Mouse (Mus musculus): ENCODE results near the gene Rab40b. TPM values are rescaled to one million over a fixed set of nuclear protein-coding genes. Genes with fewer than 3 reads are reported as not detected.
"Not testable (repeated sequence)": the region's sequence is repeated elsewhere in the genome, so short reads cannot be mapped to it uniquely, and the experiment has no call there.

Rab40b gene
- polyA plus RNA-seq, 1 experiment from 2014 or later = 9.6 TPM

- WGBS = 75% methylated on average over 6 of the region's 6 CpGs
- Histone ChIP-seq H3K27ac (ENCODE audit: low read length) (no peak overlapping the region), H3K4me3 (replicated peaks; ENCODE audit: low read length) (no peak overlapping the region), H3K9me3 (ENCODE audit: control insufficient read depth, low read length) (no peaks in the 10 kb centered on the region), H3K4me2 (ENCODE audit: low read length) (no peak overlapping the region), H3K27me3 (replicated peaks; ENCODE audit: control insufficient read depth, insufficient read depth, low read length) (no peaks in the 10 kb centered on the region), H3K4me1 (replicated peaks; ENCODE audit: control insufficient read depth, insufficient read depth, low read length) (no peaks in the 10 kb centered on the region), H3K36me3 (ENCODE audit: control insufficient read depth, insufficient read depth) (no peaks in the 10 kb centered on the region), H3K9ac (replicated peaks; ENCODE audit: low read depth, low read length) (no peak overlapping the region)
- ATAC-seq = no peak
Measured at GRCm38 (mm10) chr11:121373305-121373704, 14.7 kb downstream of the Rab40b start.

GRCm38 (mm10) chr11:121370337-121370994 lies 17.6 kb downstream of the Rab40b start:
- 86% methylated on average over 6 of the region's 6 CpGs for WGBS
- Histone ChIP-seq H3K9me3 (ENCODE audit: control insufficient read depth, low read length) (no peaks in the 10 kb centered on the region), H3K9ac (replicated peaks; ENCODE audit: low read depth, low read length) (no peak overlapping the region), H3K4me3 (replicated peaks; ENCODE audit: low read length) (no peak overlapping the region), H3K4me2 (ENCODE audit: low read length) (no peak overlapping the region), H3K27ac (ENCODE audit: low read length) (no peak overlapping the region), H3K4me1 (replicated peaks; ENCODE audit: control insufficient read depth, insufficient read depth, low read length) (no peaks in the 10 kb centered on the region), H3K36me3 (ENCODE audit: control insufficient read depth, insufficient read depth) (no peaks in the 10 kb centered on the region), H3K27me3 (replicated peaks; ENCODE audit: control insufficient read depth, insufficient read depth, low read length) (no peaks in the 10 kb centered on the region)
- ATAC-seq = no peak

DNA sequence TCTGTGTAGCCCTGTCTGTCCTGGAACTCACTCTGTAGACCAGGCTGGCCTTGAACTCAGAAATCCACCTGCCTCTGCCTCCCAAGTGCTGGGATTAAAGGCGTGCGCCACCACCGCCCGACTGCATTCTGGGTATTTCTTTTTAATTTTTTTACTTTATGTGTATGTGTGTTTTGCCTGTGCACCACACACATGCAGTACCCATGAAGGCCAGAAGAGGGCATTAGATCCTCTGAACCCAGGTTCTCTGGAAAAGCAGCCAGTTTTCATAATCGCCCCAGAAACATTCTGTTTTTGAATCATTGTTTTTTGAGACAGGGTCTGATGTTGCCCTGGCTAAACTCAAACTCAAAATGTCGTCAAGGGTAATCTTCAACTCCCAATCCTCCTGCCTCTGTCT lies 18.4 kb downstream of the Rab40b start:
- Histone ChIP-seq H3K4me2 (ENCODE audit: low read length) (no peak overlapping the region), H3K9me3 (ENCODE audit: control insufficient read depth, low read length) (no peaks in the 10 kb centered on the region), H3K4me1 (replicated peaks; ENCODE audit: control insufficient read depth, insufficient read depth, low read length) (no peaks in the 10 kb centered on the region), H3K27ac (ENCODE audit: low read length) (no peak overlapping the region), H3K4me3 (replicated peaks; ENCODE audit: low read length) (no peak overlapping the region), H3K27me3 (replicated peaks; ENCODE audit: control insufficient read depth, insufficient read depth, low read length) (no peaks in the 10 kb centered on the region), H3K36me3 (ENCODE audit: control insufficient read depth, insufficient read depth) (no peaks in the 10 kb centered on the region), H3K9ac (replicated peaks; ENCODE audit: low read depth, low read length) (no peak overlapping the region)
- 61% methylated on average over 6 of the region's 6 CpGs for WGBS
- ATAC-seq = no peak

DNA sequence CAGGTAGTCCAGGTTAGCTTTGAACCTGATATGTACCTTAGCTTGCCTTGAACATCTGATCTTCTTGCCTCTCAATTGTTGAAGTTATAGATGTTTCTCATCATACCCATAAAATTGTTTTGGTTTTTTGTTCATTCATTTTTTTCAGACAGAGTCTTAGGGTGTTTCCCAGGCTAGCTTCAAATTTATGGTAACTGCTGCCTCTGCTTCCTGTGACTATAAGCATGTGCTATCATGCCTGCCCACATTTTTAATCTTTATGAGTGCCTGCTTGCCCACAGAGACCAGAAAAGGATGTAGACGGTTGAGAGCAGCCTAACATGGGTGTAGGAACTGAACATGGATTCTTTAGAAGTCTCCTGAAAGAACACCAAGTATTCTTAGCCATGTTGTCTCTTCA lies 19.3 kb downstream of the Rab40b start:
- no peaks in the 10 kb centered on the region for H3K4me1 ChIP-seq (replicated peaks; ENCODE audit: control insufficient read depth, insufficient read depth, low read length)
- H3K9me3 ChIP-seq (ENCODE audit: control insufficient read depth, low read length) = no peaks in the 10 kb centered on the region
- no peak overlapping the region for H3K4me3 ChIP-seq (replicated peaks; ENCODE audit: low read length)
- WGBS = 94% methylated on average over 1 of the region's 1 CpGs
- H3K4me2 ChIP-seq (ENCODE audit: low read length) = no peak overlapping the region
- no peak overlapping the region for H3K9ac ChIP-seq (replicated peaks; ENCODE audit: low read depth, low read length)
- no peak for ATAC-seq
- no peaks in the 10 kb centered on the region for H3K27me3 ChIP-seq (replicated peaks; ENCODE audit: control insufficient read depth, insufficient read depth, low read length)
- no peaks in the 10 kb centered on the region for H3K36me3 ChIP-seq (ENCODE audit: control insufficient read depth, insufficient read depth)
- no peak overlapping the region for H3K27ac ChIP-seq (ENCODE audit: low read length)

- Histone ChIP-seq H3K4me3 (replicated peaks; ENCODE audit: low read length) (no peak overlapping the region), H3K27me3 (replicated peaks; ENCODE audit: control insufficient read depth, insufficient read depth, low read length) (no peaks in the 10 kb centered on the region), H3K9me3 (ENCODE audit: control insufficient read depth, low read length) (no peaks in the 10 kb centered on the region), H3K4me2 (ENCODE audit: low read length) (no peak overlapping the region), H3K4me1 (replicated peaks; ENCODE audit: control insufficient read depth, insufficient read depth, low read length) (no peaks in the 10 kb centered on the region), H3K27ac (ENCODE audit: low read length) (no peak overlapping the region), H3K36me3 (ENCODE audit: control insufficient read depth, insufficient read depth) (no peaks in the 10 kb centered on the region), H3K9ac (replicated peaks; ENCODE audit: low read depth, low read length) (no peak overlapping the region)
- WGBS = 73% methylated on average over 5 of the region's 5 CpGs
- no peak for ATAC-seq
Measured at GRCm38 (mm10) chr11:121367170-121367707, 20.8 kb downstream of the Rab40b start.

GRCm38 (mm10) chr11:121362212-121362611 lies 25.8 kb downstream of the Rab40b start:
- Histone ChIP-seq H3K36me3 (ENCODE audit: control insufficient read depth, insufficient read depth) (no peaks in the 10 kb centered on the region), H3K9me3 (ENCODE audit: control insufficient read depth, low read length) (no peaks in the 10 kb centered on the region), H3K4me3 (replicated peaks; ENCODE audit: low read length) (no peak overlapping the region), H3K4me1 (replicated peaks; ENCODE audit: control insufficient read depth, insufficient read depth, low read length) (no peaks in the 10 kb centered on the region), H3K4me2 (ENCODE audit: low read length) (no peak overlapping the region), H3K27me3 (replicated peaks; ENCODE audit: control insufficient read depth, insufficient read depth, low read length) (no peaks in the 10 kb centered on the region), H3K9ac (replicated peaks; ENCODE audit: low read depth, low read length) (no peak overlapping the region), H3K27ac (ENCODE audit: low read length) (no peak overlapping the region)
- 34% methylated on average over 5 of the region's 5 CpGs for WGBS
- ATAC-seq = no peak

GRCm38 (mm10) chr11:121354091-121354707 lies 33.9 kb downstream of the Rab40b start, which contains the start of gene Wdr45b:
Gene Wdr45b, minus strand, starts transcription at chr11:121354445.
- no peaks in the 10 kb centered on the region for H3K36me3 ChIP-seq (ENCODE audit: control insufficient read depth, insufficient read depth)
- H3K27ac ChIP-seq (ENCODE audit: low read length) = peak within 1 kb of the TSS; percentile 84
- no peaks in the 10 kb centered on the region for H3K9me3 ChIP-seq (ENCODE audit: control insufficient read depth, low read length)
- WGBS = under 1% methylated on average over 69 of the region's 69 CpGs
- peak within 1 kb of the TSS; percentile 95 for H3K4me3 ChIP-seq (replicated peaks; ENCODE audit: low read length)
- ATAC-seq = peak; percentile 97
- H3K4me2 ChIP-seq (ENCODE audit: low read length) = peak within 1 kb of the TSS; percentile 92
- H3K27me3 ChIP-seq (replicated peaks; ENCODE audit: control insufficient read depth, insufficient read depth, low read length) = no peaks in the 10 kb centered on the region
- peaks cover 23% of the 10 kb centered on the region for H3K4me1 ChIP-seq (replicated peaks; ENCODE audit: control insufficient read depth, insufficient read depth, low read length)
- H3K9ac ChIP-seq (replicated peaks; ENCODE audit: low read depth, low read length) = peak within 1 kb of the TSS; percentile 93

- Histone ChIP-seq H3K36me3 (ENCODE audit: control insufficient read depth, insufficient read depth) (no peaks in the 10 kb centered on the region), H3K4me3 (replicated peaks; ENCODE audit: low read length) (peak overlapping the region; percentile 95), H3K9me3 (ENCODE audit: control insufficient read depth, low read length) (no peaks in the 10 kb centered on the region), H3K9ac (replicated peaks; ENCODE audit: low read depth, low read length) (peak overlapping the region; percentile 93), H3K4me2 (ENCODE audit: low read length) (peak overlapping the region; percentile 92), H3K27ac (ENCODE audit: low read length) (peak overlapping the region; percentile 84), H3K27me3 (replicated peaks; ENCODE audit: control insufficient read depth, insufficient read depth, low read length) (no peaks in the 10 kb centered on the region), H3K4me1 (replicated peaks; ENCODE audit: control insufficient read depth, insufficient read depth, low read length) (peaks cover 23% of the 10 kb centered on the region)
- ATAC-seq = no peak; the same call in 1 of the 2 replicates
- 3% methylated on average over 41 of the region's 41 CpGs for WGBS
Measured at GRCm38 (mm10) chr11:121353326-121354090, 34.5 kb downstream of the Rab40b start.

DNA sequence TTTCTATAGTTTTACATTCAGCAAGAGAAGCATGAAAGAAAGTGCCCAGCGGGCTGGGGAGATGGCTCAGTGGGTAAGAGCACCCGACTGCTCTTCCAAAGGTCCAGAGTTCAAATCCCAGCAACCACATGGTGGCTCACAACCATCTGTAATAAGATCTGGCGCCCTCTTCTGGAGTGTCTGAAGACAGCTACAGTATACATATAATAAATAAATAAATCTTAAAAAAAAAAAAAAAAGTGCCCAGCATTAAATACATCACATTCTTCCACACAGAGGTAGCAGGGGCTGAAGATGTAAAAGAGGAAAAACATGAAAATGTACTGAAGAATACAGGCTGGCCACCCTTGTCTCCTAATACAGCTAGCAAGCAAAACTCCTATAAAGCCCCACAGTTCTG lies 39.3 kb downstream of the Rab40b start:
- H3K4me1 ChIP-seq (replicated peaks; ENCODE audit: control insufficient read depth, insufficient read depth, low read length) = peaks cover 17% of the 10 kb centered on the region
- 76% methylated on average over 3 of the region's 3 CpGs for WGBS
- H3K4me3 ChIP-seq (replicated peaks; ENCODE audit: low read length); H3K27me3 ChIP-seq (replicated peaks; ENCODE audit: control insufficient read depth, insufficient read depth, low read length); H3K27ac ChIP-seq (ENCODE audit: low read length); ATAC-seq; H3K9me3 ChIP-seq (ENCODE audit: control insufficient read depth, low read length); H3K9ac ChIP-seq (replicated peaks; ENCODE audit: low read depth, low read length); H3K36me3 ChIP-seq (ENCODE audit: control insufficient read depth, insufficient read depth); H3K4me2 ChIP-seq (ENCODE audit: low read length): not testable (repeated sequence)

All from forebrain, embryonic 16.5 days (tissue).